Mouse (Mus musculus): ENCODE data around the gene Ttll11.

- no peak for TF ChIP-seq CTCF (IDR thresholded peaks at IDR 0.05; ENCODE audit: control insufficient read depth, insufficient read depth, insufficient replicate concordance, low read depth, low read length)
- no peak for TF ChIP-seq POLR2A (IDR thresholded peaks at IDR 0.05; ENCODE audit: control insufficient read depth, low read depth, low read length)
These were observed 118.5 kb downstream of the Ttll11 start for GRCm38 (mm10) chr2:35861185-35861584.

Data from testis, adult 2 months (tissue).